Mouse (Mus musculus) lung, postnatal 0 days (tissue): ENCODE measurements around the gene Rb1.

Source experiments
- CTCF ChIP-seq: IDR thresholded peaks from 2 replicates; pipeline ENCODE4 v1.5.1; 2016; ENCODE audit warnings: antibody characterized with exemption, mild to moderate bottlenecking
- EP300 ChIP-seq: IDR thresholded peaks from 2 replicates; pipeline ENCODE4 v1.6.1; 2016; ENCODE audit warnings: antibody characterized with exemption, mild to moderate bottlenecking, control low read depth

GRCm38 (mm10) chr14:73331386-73331785, 5.8 kb upstream of the Rb1 start:
- TF ChIP-seq CTCF, result no peak
- TF ChIP-seq EP300, result no peak
